Mouse (Mus musculus): ENCODE results near the gene Ccdc162. TPM values are rescaled to one million over a fixed set of nuclear protein-coding genes. Genes with fewer than 3 reads are reported as not detected.

Gene Ccdc162
- polyA plus RNA-seq, 1 experiment from 2014 or later = 0.69 TPM

DNA sequence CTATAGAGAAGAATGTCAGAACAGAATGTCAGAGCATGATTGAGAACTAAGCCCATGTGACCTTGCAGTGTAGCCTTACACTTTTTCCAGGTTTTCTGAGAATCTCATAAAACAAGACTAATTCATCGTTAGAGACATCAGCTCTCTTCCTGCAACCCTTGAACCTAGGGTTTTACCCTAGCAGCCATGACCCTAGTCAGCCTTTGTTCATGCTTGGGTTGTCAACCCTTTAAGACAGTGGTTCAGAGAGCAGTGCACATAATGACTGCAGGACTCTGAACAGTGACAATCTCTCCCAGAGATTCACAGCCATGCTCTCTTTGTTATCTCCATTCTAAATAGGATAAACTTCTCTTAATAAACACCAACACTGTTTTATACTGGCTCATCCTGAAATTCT, 137.9 kb downstream of the Ccdc162 start:
- H3K9ac ChIP-seq (ENCODE audit: low read length) = no peak overlapping the region
- H3K27me3 ChIP-seq (ENCODE audit: control insufficient read depth, insufficient read depth, low read length) = no peaks in the 10 kb centered on the region
- H3K9me3 ChIP-seq (ENCODE audit: control insufficient read depth, low read length) = no peaks in the 10 kb centered on the region
- H3K27ac ChIP-seq (replicated peaks) = no peak overlapping the region
- DNase-seq (ENCODE audit: low spot score) = no peak
- H3K4me1 ChIP-seq (replicated peaks; ENCODE audit: control insufficient read depth, insufficient read depth) = no peaks in the 10 kb centered on the region
- ATAC-seq (ENCODE audit: low FRiP score, low TSS enrichment) = no peak
- no peak overlapping the region for H3K4me2 ChIP-seq (replicated peaks; ENCODE audit: low read depth)
- H3K4me3 ChIP-seq (ENCODE audit: low read depth, low read length) = no peak overlapping the region
- TF ChIP-seq EP300 (optimal IDR thresholded peaks at IDR 0.05) (no peak), CTCF (IDR thresholded peaks at IDR 0.05; ENCODE audit: low read depth) (no peak)
- WGBS = 70% methylated on average over 1 of the region's 1 CpGs
- H3K36me3 ChIP-seq (ENCODE audit: control insufficient read depth, insufficient read depth, low read length) = no peaks in the 10 kb centered on the region

DNA sequence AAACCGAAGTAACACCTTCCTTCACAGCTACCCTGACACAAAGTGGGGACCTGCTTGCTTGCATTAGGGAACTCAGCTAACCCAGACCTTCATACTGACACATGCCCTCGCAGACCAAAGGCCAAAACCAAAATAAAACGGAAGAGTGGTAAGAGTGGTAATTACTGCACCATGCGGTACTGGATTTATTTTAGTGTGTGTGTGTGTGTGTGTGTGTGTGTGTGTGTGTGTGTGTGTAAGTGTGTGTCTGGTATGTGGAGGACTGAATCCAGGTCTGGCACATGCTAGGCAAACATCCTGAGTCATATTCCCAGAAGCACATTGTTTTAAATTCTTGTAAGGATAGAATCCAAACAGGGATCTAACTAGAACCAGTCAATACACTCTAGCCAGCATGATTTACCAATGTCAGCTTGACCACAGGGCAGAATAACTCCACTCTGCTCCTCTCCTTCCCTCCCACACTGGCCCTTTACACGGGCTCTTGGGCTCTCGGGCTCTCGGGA, 140.1 kb downstream of the Ccdc162 start:
- H3K27ac ChIP-seq (replicated peaks) = no peak overlapping the region
- H3K9ac ChIP-seq (ENCODE audit: low read length) = no peak overlapping the region
- H3K4me1 ChIP-seq (replicated peaks; ENCODE audit: control insufficient read depth, insufficient read depth) = no peaks in the 10 kb centered on the region
- TF ChIP-seq CTCF (IDR thresholded peaks at IDR 0.05; ENCODE audit: low read depth) = no peak
- TF ChIP-seq EP300 (optimal IDR thresholded peaks at IDR 0.05) = no peak
- no peaks in the 10 kb centered on the region for H3K9me3 ChIP-seq (ENCODE audit: control insufficient read depth, low read length)
- no peaks in the 10 kb centered on the region for H3K36me3 ChIP-seq (ENCODE audit: control insufficient read depth, insufficient read depth, low read length)
- H3K4me2 ChIP-seq (replicated peaks; ENCODE audit: low read depth) = no peak overlapping the region
- H3K4me3 ChIP-seq (ENCODE audit: low read depth, low read length) = no peak overlapping the region
- ATAC-seq (ENCODE audit: low FRiP score, low TSS enrichment) (peak; percentile 52), DNase-seq (ENCODE audit: low spot score) (no peak)
- no peaks in the 10 kb centered on the region for H3K27me3 ChIP-seq (ENCODE audit: control insufficient read depth, insufficient read depth, low read length)
- 79% methylated on average over 7 of the region's 7 CpGs for WGBS

DNA sequence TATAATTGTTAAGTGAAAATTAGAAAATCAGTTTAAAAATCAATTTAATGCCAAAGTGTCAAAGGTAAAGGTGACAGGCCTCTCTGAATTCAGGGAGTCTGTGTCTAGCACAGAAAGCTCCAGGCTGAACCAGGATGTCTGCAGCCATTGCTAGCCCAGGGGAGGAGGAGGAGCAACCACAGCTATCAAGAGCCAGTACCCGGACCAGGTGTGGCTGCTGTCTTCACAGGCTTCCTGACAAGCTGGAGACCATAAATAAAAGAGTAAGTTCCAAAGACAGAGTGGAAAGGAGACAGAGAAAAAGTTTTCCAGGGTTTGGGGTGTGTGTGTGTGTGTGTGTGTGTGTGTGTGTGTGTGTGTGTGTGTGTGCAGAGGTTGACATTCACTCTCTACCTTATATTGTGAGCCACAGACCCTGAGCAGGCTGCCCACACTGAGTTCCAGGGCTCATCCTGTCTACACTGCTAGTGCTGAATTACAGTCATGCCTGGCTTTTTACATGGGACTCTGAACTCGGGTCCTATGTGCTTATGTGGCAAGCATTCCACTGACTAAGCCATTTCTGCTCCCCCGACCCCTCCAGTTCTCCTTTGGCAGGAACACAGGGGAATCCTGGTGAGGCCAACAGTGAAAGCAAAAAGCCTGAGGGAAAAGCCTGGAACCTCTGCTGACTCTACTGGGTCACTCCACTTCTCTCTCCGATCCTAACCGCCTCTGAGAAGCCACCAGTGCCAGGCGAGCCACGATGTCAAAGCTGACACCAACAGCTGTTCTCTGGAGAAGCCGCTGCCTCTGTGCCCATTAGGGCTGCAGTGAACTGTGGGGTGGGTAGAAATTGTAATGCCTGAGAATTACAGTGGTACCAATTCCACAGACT, 140.7 kb downstream of the Ccdc162 start:
- Histone ChIP-seq H3K4me2 (replicated peaks; ENCODE audit: low read depth) (no peak overlapping the region), H3K9ac (ENCODE audit: low read length) (no peak overlapping the region), H3K27me3 (ENCODE audit: control insufficient read depth, insufficient read depth, low read length) (no peaks in the 10 kb centered on the region), H3K36me3 (ENCODE audit: control insufficient read depth, insufficient read depth, low read length) (no peaks in the 10 kb centered on the region), H3K9me3 (ENCODE audit: control insufficient read depth, low read length) (no peaks in the 10 kb centered on the region), H3K27ac (replicated peaks) (no peak overlapping the region), H3K4me1 (replicated peaks; ENCODE audit: control insufficient read depth, insufficient read depth) (no peaks in the 10 kb centered on the region), H3K4me3 (ENCODE audit: low read depth, low read length) (no peak overlapping the region)
- ATAC-seq (ENCODE audit: low FRiP score, low TSS enrichment) (no peak), DNase-seq (ENCODE audit: low spot score) (no peak)
- TF ChIP-seq EP300 (optimal IDR thresholded peaks at IDR 0.05) = no peak
- no peak for TF ChIP-seq CTCF (IDR thresholded peaks at IDR 0.05; ENCODE audit: low read depth)
- WGBS = 57% methylated on average over 8 of the region's 8 CpGs

DNA sequence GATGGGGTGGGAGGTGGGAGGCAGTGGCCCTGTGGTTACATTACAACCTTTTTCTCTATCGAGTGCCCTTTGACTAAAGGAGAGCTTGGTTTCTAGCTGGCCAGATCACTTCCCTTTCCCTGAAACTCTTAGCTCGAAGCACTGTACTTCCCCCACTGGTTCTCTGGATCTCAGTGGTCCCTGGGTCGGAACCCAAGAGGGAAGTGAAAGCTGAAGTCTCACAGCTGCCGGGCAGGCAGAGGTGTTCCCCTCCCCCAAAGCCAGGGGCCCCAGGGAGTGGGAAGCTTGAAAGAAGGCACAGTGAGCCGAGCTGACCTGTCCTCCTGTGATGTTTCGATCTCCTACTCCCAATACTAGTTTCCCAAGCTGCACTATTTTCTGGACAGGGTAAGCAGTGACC, 143.2 kb downstream of the Ccdc162 start:
- peak; percentile 21; the same call in 1 of the 2 replicates for ATAC-seq (ENCODE audit: low FRiP score, low TSS enrichment)
- Histone ChIP-seq H3K4me3 (ENCODE audit: low read depth, low read length) (no peak overlapping the region), H3K9me3 (ENCODE audit: control insufficient read depth, low read length) (no peaks in the 10 kb centered on the region), H3K27me3 (ENCODE audit: control insufficient read depth, insufficient read depth, low read length) (no peaks in the 10 kb centered on the region), H3K4me1 (replicated peaks; ENCODE audit: control insufficient read depth, insufficient read depth) (no peaks in the 10 kb centered on the region), H3K27ac (replicated peaks) (no peak overlapping the region), H3K36me3 (ENCODE audit: control insufficient read depth, insufficient read depth, low read length) (no peaks in the 10 kb centered on the region), H3K4me2 (replicated peaks; ENCODE audit: low read depth) (no peak overlapping the region), H3K9ac (ENCODE audit: low read length) (no peak overlapping the region)
- 25% methylated on average over 6 of the region's 6 CpGs for WGBS
- DNase-seq (ENCODE audit: low spot score) = peak; percentile 22
- TF ChIP-seq CTCF (IDR thresholded peaks at IDR 0.05; ENCODE audit: low read depth) = no peak
- TF ChIP-seq EP300 (optimal IDR thresholded peaks at IDR 0.05) = no peak

DNA sequence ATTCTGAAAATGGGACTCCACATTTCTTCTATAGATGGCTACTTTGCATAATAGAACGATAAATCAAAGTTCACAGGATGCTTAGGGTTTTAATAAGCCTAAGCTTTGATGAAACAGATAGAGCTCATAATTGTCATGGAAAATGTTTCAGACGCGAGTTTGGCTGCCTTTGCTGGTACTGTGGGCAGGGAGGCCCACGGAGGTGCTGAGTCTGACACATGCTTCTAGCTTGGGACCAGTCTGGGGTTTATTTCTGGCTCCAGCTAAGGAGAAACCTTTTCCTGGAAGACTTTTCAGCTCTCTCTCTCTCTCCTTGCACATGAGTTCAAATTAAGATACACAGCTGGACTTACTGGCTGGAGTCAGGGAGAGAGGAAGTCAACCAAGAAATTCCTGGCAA, 144.2 kb downstream of the Ccdc162 start:
- TF ChIP-seq EP300 (optimal IDR thresholded peaks at IDR 0.05) (no peak), CTCF (IDR thresholded peaks at IDR 0.05; ENCODE audit: low read depth) (no peak)
- H3K4me2 ChIP-seq (replicated peaks; ENCODE audit: low read depth) = no peak overlapping the region
- no peaks in the 10 kb centered on the region for H3K4me1 ChIP-seq (replicated peaks; ENCODE audit: control insufficient read depth, insufficient read depth)
- H3K27me3 ChIP-seq (ENCODE audit: control insufficient read depth, insufficient read depth, low read length) = no peaks in the 10 kb centered on the region
- H3K9me3 ChIP-seq (ENCODE audit: control insufficient read depth, low read length) = no peaks in the 10 kb centered on the region
- DNase-seq (ENCODE audit: low spot score) = no peak
- ATAC-seq (ENCODE audit: low FRiP score, low TSS enrichment) = no peak
- no peaks in the 10 kb centered on the region for H3K36me3 ChIP-seq (ENCODE audit: control insufficient read depth, insufficient read depth, low read length)
- H3K27ac ChIP-seq (replicated peaks) = no peak overlapping the region
- WGBS = 71% methylated on average over 4 of the region's 4 CpGs
- no peak overlapping the region for H3K9ac ChIP-seq (ENCODE audit: low read length)
- no peak overlapping the region for H3K4me3 ChIP-seq (ENCODE audit: low read depth, low read length)

DNA sequence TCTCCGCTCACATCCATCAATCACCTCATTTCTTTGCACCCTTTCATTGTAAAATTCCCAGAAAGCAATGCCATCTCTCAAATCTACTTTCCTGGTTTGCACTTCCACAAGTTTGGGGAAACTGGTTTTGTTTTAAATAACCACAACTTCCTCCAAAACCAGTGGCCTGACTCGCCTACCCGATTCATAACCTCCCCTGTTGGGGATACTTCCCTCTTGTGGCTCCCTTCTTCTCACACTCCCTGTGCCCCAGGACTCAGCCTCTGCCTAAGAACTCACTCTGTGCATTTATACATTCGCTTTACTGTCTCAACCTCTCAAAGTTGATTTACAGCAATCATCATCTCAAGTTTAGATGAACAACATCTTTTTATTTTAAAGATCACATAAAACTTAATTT, 145.4 kb downstream of the Ccdc162 start:
- Histone ChIP-seq H3K27me3 (ENCODE audit: control insufficient read depth, insufficient read depth, low read length) (no peaks in the 10 kb centered on the region), H3K4me2 (replicated peaks; ENCODE audit: low read depth) (no peak overlapping the region), H3K4me3 (ENCODE audit: low read depth, low read length) (no peak overlapping the region), H3K4me1 (replicated peaks; ENCODE audit: control insufficient read depth, insufficient read depth) (no peaks in the 10 kb centered on the region), H3K9ac (ENCODE audit: low read length) (no peak overlapping the region), H3K27ac (replicated peaks) (no peak overlapping the region), H3K36me3 (ENCODE audit: control insufficient read depth, insufficient read depth, low read length) (no peaks in the 10 kb centered on the region), H3K9me3 (ENCODE audit: control insufficient read depth, low read length) (no peaks in the 10 kb centered on the region)
- DNase-seq (ENCODE audit: low spot score) = no peak
- ATAC-seq (ENCODE audit: low FRiP score, low TSS enrichment) = no peak
- no peak for TF ChIP-seq EP300 (optimal IDR thresholded peaks at IDR 0.05)
- TF ChIP-seq CTCF (IDR thresholded peaks at IDR 0.05; ENCODE audit: low read depth) = no peak
- WGBS = 78% methylated on average over 4 of the region's 4 CpGs

All from stomach, postnatal 0 days (tissue).